In genomic region chr10:127642772-127643552, GRCm38 (mm10) we compare ENCODE assay signal across 8 mouse cellular contexts. TPM values are rescaled to one million over a fixed set of nuclear protein-coding genes. Genes with fewer than 3 reads are reported as not detected.
DNase-seq lines count a peak whose midpoint lies in the region; ATAC-seq and TF ChIP-seq lines count a peak whose summit lies in the region.

Gene Stat6 (plus strand): TSS chr10:127642986.

- no peaks in the 10 kb centered on the region for H3K27me3 ChIP-seq in intestine, embryonic 14.5 days (replicated peaks; ENCODE audit: control insufficient read depth, insufficient read depth, low read length)
- no peaks in the 10 kb centered on the region for H3K27me3 ChIP-seq in liver, adult 2 months (ENCODE audit: control insufficient read depth, insufficient read depth, low read length)
- peaks cover 3% of the 10 kb centered on the region; the same call in 1 of the 2 replicates for H3K27me3 ChIP-seq in testis, adult 2 months (ENCODE audit: control insufficient read depth, insufficient read depth, low read length)

- H3K9ac ChIP-seq in intestine, embryonic 14.5 days (ENCODE audit: low read length) = peak within 1 kb of the TSS; percentile 65
- H3K9ac ChIP-seq in liver, adult 2 months (ENCODE audit: low read depth, low read length) = peak within 1 kb of the TSS; percentile 88

- TF ChIP-seq CTCF in liver, adult 2 months (IDR thresholded peaks at IDR 0.05; ENCODE audit: low read depth, low read length) = no peak
- no peak for TF ChIP-seq CTCF in testis, adult 2 months (IDR thresholded peaks at IDR 0.05; ENCODE audit: control insufficient read depth, insufficient read depth, insufficient replicate concordance, low read depth, low read length)

- peak; percentile 65 for TF ChIP-seq POLR2A in liver, adult 2 months (IDR thresholded peaks at IDR 0.05; ENCODE audit: extremely low read depth, insufficient read depth, low read length)
- no peak; the same call in 1 of the 2 replicates for TF ChIP-seq POLR2A in testis, adult 2 months (IDR thresholded peaks at IDR 0.05; ENCODE audit: control insufficient read depth, low read depth, low read length)

- peaks cover 16% of the 10 kb centered on the region; the same call in 1 of the 2 replicates for H3K4me1 ChIP-seq in intestine, embryonic 14.5 days (replicated peaks; ENCODE audit: control insufficient read depth, insufficient read depth, low read length)
- H3K4me1 ChIP-seq in liver, adult 2 months (ENCODE audit: control insufficient read depth, insufficient read depth, low read length) = peaks cover 5% of the 10 kb centered on the region; the same call in 1 of the 2 replicates
- peaks cover 18% of the 10 kb centered on the region for H3K4me1 ChIP-seq in testis, adult 2 months (ENCODE audit: control insufficient read depth, insufficient read depth, low read length)

- peak within 1 kb of the TSS; percentile 83 for H3K27ac ChIP-seq in intestine, embryonic 14.5 days (ENCODE audit: low read depth)
- H3K27ac ChIP-seq in liver, adult 2 months (replicated peaks; ENCODE audit: insufficient read depth, low read depth, low read length) = peak within 1 kb of the TSS; percentile 96
- peak within 1 kb of the TSS; percentile 86 for H3K27ac ChIP-seq in testis, adult 2 months (ENCODE audit: control insufficient read depth, insufficient read depth, low read depth, low read length)

- no peaks in the 10 kb centered on the region for H3K9me3 ChIP-seq in intestine, embryonic 14.5 days (ENCODE audit: control insufficient read depth, low read length)

- DNase-seq in right cerebral cortex, postnatal 25 days = peak; percentile 34
- no peak for DNase-seq in right cerebral cortex, postnatal 36 days (ENCODE audit: low spot score in 2 of 2)
- peak in 1 of 2 experiments; percentile 77 for DNase-seq in gastrocnemius, postnatal 4 days (ENCODE audit: low spot score in 2 of 2)
- peak; percentile 89 for DNase-seq in intestine, embryonic 14.5 days (ENCODE audit: low spot score)
- peak; percentile 73 for DNase-seq in liver, adult 2 months (ENCODE audit: extremely low read depth, low read depth, low spot score)
- peak; percentile 67 to 85 for DNase-seq in monocyte, adult 2 months (ENCODE audit: low read depth in 1 of 2, low spot score in 2 of 2)

- H3K4me3 ChIP-seq in intestine, embryonic 14.5 days (ENCODE audit: low read depth, low read length) = peak within 1 kb of the TSS; percentile 49
- H3K4me3 ChIP-seq in liver, adult 2 months (ENCODE audit: insufficient read depth, low read depth, low read length) = peak within 1 kb of the TSS; percentile 85
- peak within 1 kb of the TSS; percentile 81 for H3K4me3 ChIP-seq in testis, adult 2 months (ENCODE audit: control insufficient read depth, low read depth, low read length)

- 2% methylated on average over 36 of the region's 37 CpGs for WGBS in intestine, embryonic 14.5 days
- under 1% methylated on average over 37 of the region's 37 CpGs for WGBS in liver, adult 2 months

- ATAC-seq in common myeloid progenitor, adult 5-6 weeks (replicated peaks; ENCODE audit: low read depth, poor library complexity, severe bottlenecking) = peak; percentile 84
- peak; percentile 66 for ATAC-seq in intestine, embryonic 14.5 days (replicated peaks; ENCODE audit: low FRiP score, low TSS enrichment, low read depth)

- 0 out of 2 replicates have a peak, but pooled peaks cover 4% of the 10 kb centered on the region for H3K36me3 ChIP-seq in intestine, embryonic 14.5 days (ENCODE audit: control insufficient read depth, insufficient read depth, low read length)
- H3K36me3 ChIP-seq in liver, adult 2 months (ENCODE audit: control insufficient read depth, insufficient read depth, low read length) = peaks cover 3% of the 10 kb centered on the region; the same call in 1 of the 2 replicates
- H3K36me3 ChIP-seq in testis, adult 2 months (ENCODE audit: control insufficient read depth, insufficient read depth, low read length) = no peaks in the 10 kb centered on the region

- H3K79me2 ChIP-seq in liver, adult 2 months (ENCODE audit: control insufficient read depth, insufficient read depth, low read length) = peaks cover 11% of the 10 kb centered on the region; the same call in 1 of the 2 replicates

- peak within 1 kb of the TSS; percentile 69 for H3K4me2 ChIP-seq in intestine, embryonic 14.5 days (ENCODE audit: low read length)

RNA-seq across cellular contexts. Expression of gene Stat6, which starts in this region (rescaled TPM):
- 33.1 and 48.3 TPM in 2 replicates for total RNA-seq in common myeloid progenitor, adult 5-6 weeks (2017)
- total RNA-seq in gastrocnemius, postnatal 4 days (2021) = 10 to 100 TPM; 25.9 to 27.0 TPM
- 28.5 and 29.4 TPM in 2 replicates for polyA plus RNA-seq in intestine, embryonic 14.5 days (2014; fragmentation: Nextera tagmentation; extraction: Ambion mirVana)
- total RNA-seq in liver, adult 2 months (2014; rRNA removed) = 27.7 and 29.1 TPM in 2 replicates
- polyA plus RNA-seq in liver, adult 2 months (2012; rRNA removed) = 29.4 and 44.7 TPM in 2 replicates
- polyA plus RNA-seq in testis, adult 2 months (2012; rRNA removed) = 3.9 and 5.9 TPM in 2 replicates

Comparison
In these comparisons a context has a peak if more than half of its experiments do, and no peak if none do; other contexts are left out.
1. DNase-seq: peak in right cerebral cortex, postnatal 25 days (single experiment), intestine, embryonic 14.5 days (single experiment), liver, adult 2 months (single experiment) and monocyte, adult 2 months (2 of 2); none in right cerebral cortex, postnatal 36 days (0 of 2).
2. Peak in every context shown above with its lines, with median percentiles within 50 percentile points of each other: H3K27ac ChIP-seq and H3K4me3 ChIP-seq.